Mouse (Mus musculus) right cerebral cortex, adult 18-20 months (tissue): ENCODE results near the gene Atp5d.

ENCODE experiments used
- DNase-seq: peaks from one replicate; pipeline ENCODE4 v3.0.0; 2022; ENCODE audit warnings: mixed read lengths

Gene Atp5d

GRCm38 (mm10) chr10:80118552-80118951 lies 19.9 kb upstream of the Atp5d start:
- DNase-seq = no peak

- no peak for DNase-seq
Measured at GRCm38 (mm10) chr10:80120146-80120545, 18.3 kb upstream of the Atp5d start.

GRCm38 (mm10) chr10:80121639-80122038 lies 16.8 kb upstream of the Atp5d start:
- DNase-seq = no peak

GRCm38 (mm10) chr10:80123932-80124562 lies 14.4 kb upstream of the Atp5d start:
- DNase-seq = no peak

- no peak for DNase-seq
Measured at GRCm38 (mm10) chr10:80127920-80128319, 10.5 kb upstream of the Atp5d start.

GRCm38 (mm10) chr10:80129846-80130245 lies 8.6 kb upstream of the Atp5d start:
- no peak for DNase-seq

GRCm38 (mm10) chr10:80130403-80131031 lies 7.9 kb upstream of the Atp5d start:
- no peak for DNase-seq

- no peak for DNase-seq
Measured at GRCm38 (mm10) chr10:80131316-80131951, 7.0 kb upstream of the Atp5d start.

- no peak for DNase-seq
Measured at GRCm38 (mm10) chr10:80131952-80132350, 6.5 kb upstream of the Atp5d start.

- DNase-seq = no peak
Measured at GRCm38 (mm10) chr10:80133226-80133849, 5.1 kb upstream of the Atp5d start.

GRCm38 (mm10) chr10:80134421-80134820 lies 4.0 kb upstream of the Atp5d start:
- no peak for DNase-seq

- DNase-seq = no peak
Measured at GRCm38 (mm10) chr10:80135161-80135560, 3.3 kb upstream of the Atp5d start.

- no peak for DNase-seq
Measured at GRCm38 (mm10) chr10:80135641-80136040, 2.8 kb upstream of the Atp5d start.

- DNase-seq = no peak
Measured at GRCm38 (mm10) chr10:80136179-80136951, 2.1 kb upstream of the Atp5d start.

GRCm38 (mm10) chr10:80136952-80137625 lies 1.3 kb upstream of the Atp5d start:
- peak; percentile 74 for DNase-seq

GRCm38 (mm10) chr10:80137626-80138552 lies 543 bp upstream of the Atp5d start:
- DNase-seq = no peak

- DNase-seq = no peak
Measured at GRCm38 (mm10) chr10:80139439-80139775, 975 bp downstream of the Atp5d start.

GRCm38 (mm10) chr10:80139975-80140665 lies 1.7 kb downstream of the Atp5d start:
- DNase-seq = no peak

- DNase-seq = no peak
Measured at GRCm38 (mm10) chr10:80140666-80141035, 2.2 kb downstream of the Atp5d start, which contains the start of gene Cbarp. Gene Cbarp, minus strand, starts transcription at chr10:80140835.

GRCm38 (mm10) chr10:80141243-80141642 lies 2.8 kb downstream of the Atp5d start:
- peak; percentile 99 for DNase-seq
